Mouse (Mus musculus): ENCODE measurements around the gene Bcl7b. TPM values are rescaled to one million over a fixed set of nuclear protein-coding genes. Genes with fewer than 3 reads are reported as not detected.

Bcl7b gene
- polyA plus RNA-seq, 1 experiment from 2014 or later, result 56.2 TPM

GRCm38 (mm10) chr5:135187349-135188213 lies 19.5 kb downstream of the Bcl7b start:
- H3K9ac ChIP-seq (ENCODE audit: low read length), result peak overlapping the region; percentile 98
- peak; percentile 67 for ATAC-seq (ENCODE audit: low read depth)
- H3K36me3 ChIP-seq (ENCODE audit: control insufficient read depth, insufficient read depth, low read length), result no peaks in the 10 kb centered on the region
- no peaks in the 10 kb centered on the region for H3K9me3 ChIP-seq (ENCODE audit: control insufficient read depth, low read length)
- WGBS, result under 1% methylated on average over 90 of the region's 102 CpGs
- H3K4me2 ChIP-seq (ENCODE audit: low read depth, low read length), result peak overlapping the region; percentile 78
- peak overlapping the region; percentile 99 for H3K4me3 ChIP-seq (ENCODE audit: low read length)
- peak overlapping the region; percentile 97 for H3K27ac ChIP-seq (ENCODE audit: low read length)
- no peaks in the 10 kb centered on the region for H3K27me3 ChIP-seq (ENCODE audit: control insufficient read depth, insufficient read depth, low read depth, low read length)
- H3K4me1 ChIP-seq (replicated peaks; ENCODE audit: control insufficient read depth, insufficient read depth, low read length), result peaks cover 27% of the 10 kb centered on the region

GRCm38 (mm10) chr5:135188214-135188554 lies 20.1 kb downstream of the Bcl7b start:
- 0% methylated on average over 8 of the region's 8 CpGs for WGBS
- peak overlapping the region; percentile 98 for H3K9ac ChIP-seq (ENCODE audit: low read length)
- H3K9me3 ChIP-seq (ENCODE audit: control insufficient read depth, low read length), result no peaks in the 10 kb centered on the region
- H3K27ac ChIP-seq (ENCODE audit: low read length), result peak overlapping the region; percentile 97
- ATAC-seq (ENCODE audit: low read depth), result no peak
- no peaks in the 10 kb centered on the region for H3K27me3 ChIP-seq (ENCODE audit: control insufficient read depth, insufficient read depth, low read depth, low read length)
- H3K36me3 ChIP-seq (ENCODE audit: control insufficient read depth, insufficient read depth, low read length), result no peaks in the 10 kb centered on the region
- peak overlapping the region; percentile 99 for H3K4me3 ChIP-seq (ENCODE audit: low read length)
- H3K4me1 ChIP-seq (replicated peaks; ENCODE audit: control insufficient read depth, insufficient read depth, low read length), result peaks cover 27% of the 10 kb centered on the region
- H3K4me2 ChIP-seq (ENCODE audit: low read depth, low read length), result peak overlapping the region; percentile 78

GRCm38 (mm10) chr5:135189281-135190022 lies 21.4 kb downstream of the Bcl7b start:
- no peaks in the 10 kb centered on the region for H3K36me3 ChIP-seq (ENCODE audit: control insufficient read depth, insufficient read depth, low read length)
- WGBS, result 25% methylated on average over 2 of the region's 2 CpGs
- no peak for ATAC-seq (ENCODE audit: low read depth)
- no peaks in the 10 kb centered on the region for H3K9me3 ChIP-seq (ENCODE audit: control insufficient read depth, low read length)
- peak overlapping the region; percentile 99 for H3K4me3 ChIP-seq (ENCODE audit: low read length)
- H3K27ac ChIP-seq (ENCODE audit: low read length), result no peak overlapping the region
- H3K4me1 ChIP-seq (replicated peaks; ENCODE audit: control insufficient read depth, insufficient read depth, low read length), result peaks cover 23% of the 10 kb centered on the region
- H3K4me2 ChIP-seq (ENCODE audit: low read depth, low read length), result peak overlapping the region; percentile 78
- H3K27me3 ChIP-seq (ENCODE audit: control insufficient read depth, insufficient read depth, low read depth, low read length), result no peaks in the 10 kb centered on the region
- H3K9ac ChIP-seq (ENCODE audit: low read length), result peak overlapping the region; percentile 98

GRCm38 (mm10) chr5:135191620-135192019 lies 23.5 kb downstream of the Bcl7b start:
- H3K4me3 ChIP-seq (ENCODE audit: low read length), result no peak overlapping the region

GRCm38 (mm10) chr5:135192431-135192830 lies 24.3 kb downstream of the Bcl7b start:
- Histone ChIP-seq H3K9ac (ENCODE audit: low read length) (no peak overlapping the region), H3K27me3 (ENCODE audit: control insufficient read depth, insufficient read depth, low read depth, low read length) (no peaks in the 10 kb centered on the region), H3K9me3 (ENCODE audit: control insufficient read depth, low read length) (no peaks in the 10 kb centered on the region), H3K4me1 (replicated peaks; ENCODE audit: control insufficient read depth, insufficient read depth, low read length) (peaks cover 21% of the 10 kb centered on the region), H3K36me3 (ENCODE audit: control insufficient read depth, insufficient read depth, low read length) (peaks cover 3% of the 10 kb centered on the region; the same call in 1 of the 2 replicates), H3K4me2 (ENCODE audit: low read depth, low read length) (no peak overlapping the region), H3K27ac (ENCODE audit: low read length) (no peak overlapping the region), H3K4me3 (ENCODE audit: low read length) (no peak overlapping the region)
- ATAC-seq (ENCODE audit: low read depth), result no peak
- 81% methylated on average over 1 of the region's 1 CpGs for WGBS

More at GRCm38 (mm10) chr5:135191620-135192019, 23.5 kb downstream of the Bcl7b start:
- ATAC-seq (ENCODE audit: low read depth), result no peak
- H3K4me2 ChIP-seq (ENCODE audit: low read depth, low read length), result no peak overlapping the region
- no peaks in the 10 kb centered on the region for H3K27me3 ChIP-seq (ENCODE audit: control insufficient read depth, insufficient read depth, low read depth, low read length)
- peaks cover 3% of the 10 kb centered on the region; the same call in 1 of the 2 replicates for H3K36me3 ChIP-seq (ENCODE audit: control insufficient read depth, insufficient read depth, low read length)
- H3K27ac ChIP-seq (ENCODE audit: low read length), result no peak overlapping the region
- 30% methylated on average over 2 of the region's 2 CpGs for WGBS
- peaks cover 21% of the 10 kb centered on the region for H3K4me1 ChIP-seq (replicated peaks; ENCODE audit: control insufficient read depth, insufficient read depth, low read length)
- H3K9ac ChIP-seq (ENCODE audit: low read length), result no peak overlapping the region
- H3K9me3 ChIP-seq (ENCODE audit: control insufficient read depth, low read length), result no peaks in the 10 kb centered on the region

- 60% methylated on average over 6 of the region's 6 CpGs for WGBS
- Histone ChIP-seq H3K27ac (ENCODE audit: low read length) (no peak overlapping the region), H3K9ac (ENCODE audit: low read length) (no peak overlapping the region), H3K36me3 (ENCODE audit: control insufficient read depth, insufficient read depth, low read length) (peaks cover 18% of the 10 kb centered on the region), H3K27me3 (ENCODE audit: control insufficient read depth, insufficient read depth, low read depth, low read length) (no peaks in the 10 kb centered on the region), H3K4me2 (ENCODE audit: low read depth, low read length) (no peak overlapping the region), H3K4me1 (replicated peaks; ENCODE audit: control insufficient read depth, insufficient read depth, low read length) (peaks cover 5% of the 10 kb centered on the region; the same call in 1 of the 2 replicates), H3K4me3 (ENCODE audit: low read length) (no peak overlapping the region), H3K9me3 (ENCODE audit: control insufficient read depth, low read length) (no peaks in the 10 kb centered on the region)
- no peak for ATAC-seq (ENCODE audit: low read depth)
Measured at GRCm38 (mm10) chr5:135196367-135196766, 28.3 kb downstream of the Bcl7b start.

GRCm38 (mm10) chr5:135202763-135203162 lies 34.7 kb downstream of the Bcl7b start:
- Histone ChIP-seq H3K36me3 (ENCODE audit: control insufficient read depth, insufficient read depth, low read length) (peaks cover 42% of the 10 kb centered on the region), H3K9ac (ENCODE audit: low read length) (no peak overlapping the region), H3K4me2 (ENCODE audit: low read depth, low read length) (no peak overlapping the region), H3K4me1 (replicated peaks; ENCODE audit: control insufficient read depth, insufficient read depth, low read length) (no peaks in the 10 kb centered on the region), H3K27me3 (ENCODE audit: control insufficient read depth, insufficient read depth, low read depth, low read length) (no peaks in the 10 kb centered on the region), H3K27ac (ENCODE audit: low read length) (no peak overlapping the region), H3K9me3 (ENCODE audit: control insufficient read depth, low read length) (no peaks in the 10 kb centered on the region), H3K4me3 (ENCODE audit: low read length) (no peak overlapping the region)
- WGBS, result 64% methylated on average over 3 of the region's 3 CpGs
- ATAC-seq (ENCODE audit: low read depth), result no peak

- ATAC-seq (ENCODE audit: low read depth), result no peak
- WGBS, result 86% methylated on average over 1 of the region's 1 CpGs
- H3K9ac ChIP-seq (ENCODE audit: low read length), result no peak overlapping the region
- H3K27me3 ChIP-seq (ENCODE audit: control insufficient read depth, insufficient read depth, low read depth, low read length), result no peaks in the 10 kb centered on the region
- no peak overlapping the region for H3K4me3 ChIP-seq (ENCODE audit: low read length)
- H3K4me2 ChIP-seq (ENCODE audit: low read depth, low read length), result no peak overlapping the region
- peaks cover 58% of the 10 kb centered on the region for H3K36me3 ChIP-seq (ENCODE audit: control insufficient read depth, insufficient read depth, low read length)
- no peaks in the 10 kb centered on the region for H3K4me1 ChIP-seq (replicated peaks; ENCODE audit: control insufficient read depth, insufficient read depth, low read length)
- H3K27ac ChIP-seq (ENCODE audit: low read length), result no peak overlapping the region
- no peaks in the 10 kb centered on the region for H3K9me3 ChIP-seq (ENCODE audit: control insufficient read depth, low read length)
Measured at GRCm38 (mm10) chr5:135208197-135208596, 40.1 kb downstream of the Bcl7b start.

GRCm38 (mm10) chr5:135216871-135217270 lies 48.8 kb downstream of the Bcl7b start:
- Histone ChIP-seq H3K4me2 (ENCODE audit: low read depth, low read length) (no peak overlapping the region), H3K4me3 (ENCODE audit: low read length) (no peak overlapping the region), H3K4me1 (replicated peaks; ENCODE audit: control insufficient read depth, insufficient read depth, low read length) (no peaks in the 10 kb centered on the region), H3K9me3 (ENCODE audit: control insufficient read depth, low read length) (no peaks in the 10 kb centered on the region), H3K36me3 (ENCODE audit: control insufficient read depth, insufficient read depth, low read length) (peaks cover 70% of the 10 kb centered on the region), H3K27me3 (ENCODE audit: control insufficient read depth, insufficient read depth, low read depth, low read length) (no peaks in the 10 kb centered on the region), H3K9ac (ENCODE audit: low read length) (no peak overlapping the region), H3K27ac (ENCODE audit: low read length) (no peak overlapping the region)
- WGBS, result 81% methylated on average over 6 of the region's 6 CpGs
- no peak for ATAC-seq (ENCODE audit: low read depth)

All from lung, embryonic 16.5 days (tissue).